Mouse (Mus musculus) MEL (cell line): ENCODE data around the gene E130114P18Rik.

ENCODE experiments used
- CTCF ChIP-seq, 3 experiments: IDR thresholded peaks in 2 of 3; conservative IDR thresholded peaks in 1 of 3; 2 replicates each; pipeline ENCODE4 v1.5.1; 2011 to 2012; ENCODE audit warnings: low read length in 3 of 3, low read depth in 2 of 3, mild to moderate bottlenecking in 2 of 3, improper control_type of control experiment in 1 of 3, inconsistent platforms in 1 of 3, mixed read lengths in 1 of 3, moderate library complexity in 1 of 3; ENCODE audit not compliant: control insufficient read depth in 1 of 3, insufficient read depth in 1 of 3, poor library complexity in 1 of 3, severe bottlenecking in 1 of 3
- JUND ChIP-seq: IDR thresholded peaks from 2 replicates; pipeline ENCODE4 v1.6.1; 2011; ENCODE audit warnings: low read depth, mild to moderate bottlenecking, improper control_type of control experiment, low read length
- MAX ChIP-seq: IDR thresholded peaks from 2 replicates; pipeline ENCODE4 v1.6.1; 2011; ENCODE audit warnings: low read length, improper control_type of control experiment
- MYC ChIP-seq: IDR thresholded peaks from 2 replicates; pipeline ENCODE4 v1.6.1; 2011; ENCODE audit warnings: low read depth, mild to moderate bottlenecking, low read length, improper control_type of control experiment, moderate library complexity
- POLR2A ChIP-seq, 2 experiments: IDR thresholded peaks; 2 replicates each; pipeline ENCODE4 v1.6.1; 2011 to 2012; ENCODE audit warnings: low read length in 2 of 2, mild to moderate bottlenecking in 2 of 2, control low read depth in 1 of 2, improper control_type of control experiment in 1 of 2, low read depth in 1 of 2, moderate library complexity in 1 of 2; ENCODE audit not compliant: control insufficient read depth in 1 of 2, insufficient read depth in 1 of 2, poor library complexity in 1 of 2
- SIN3A ChIP-seq: IDR thresholded peaks from 2 replicates; pipeline ENCODE4 v1.6.1; 2012; ENCODE audit warnings: low read length, improper control_type of control experiment, inconsistent platforms
- UBTF ChIP-seq: IDR thresholded peaks from 2 replicates; pipeline ENCODE4 v1.6.1; 2012; ENCODE audit warnings: low read depth, mild to moderate bottlenecking, inconsistent platforms, low read length, improper control_type of control experiment, moderate library complexity, borderline replicate concordance; ENCODE audit not compliant: insufficient read depth
- ZC3H11A ChIP-seq: IDR thresholded peaks from 2 replicates; pipeline ENCODE4 v1.6.1; 2012; ENCODE audit warnings: low read depth, mild to moderate bottlenecking, inconsistent platforms, low read length, improper control_type of control experiment
- ZNF384 ChIP-seq: IDR thresholded peaks from 2 replicates; pipeline ENCODE4 v1.6.1; 2012; ENCODE audit warnings: low read depth, mild to moderate bottlenecking, inconsistent platforms, low read length, improper control_type of control experiment

DNA sequence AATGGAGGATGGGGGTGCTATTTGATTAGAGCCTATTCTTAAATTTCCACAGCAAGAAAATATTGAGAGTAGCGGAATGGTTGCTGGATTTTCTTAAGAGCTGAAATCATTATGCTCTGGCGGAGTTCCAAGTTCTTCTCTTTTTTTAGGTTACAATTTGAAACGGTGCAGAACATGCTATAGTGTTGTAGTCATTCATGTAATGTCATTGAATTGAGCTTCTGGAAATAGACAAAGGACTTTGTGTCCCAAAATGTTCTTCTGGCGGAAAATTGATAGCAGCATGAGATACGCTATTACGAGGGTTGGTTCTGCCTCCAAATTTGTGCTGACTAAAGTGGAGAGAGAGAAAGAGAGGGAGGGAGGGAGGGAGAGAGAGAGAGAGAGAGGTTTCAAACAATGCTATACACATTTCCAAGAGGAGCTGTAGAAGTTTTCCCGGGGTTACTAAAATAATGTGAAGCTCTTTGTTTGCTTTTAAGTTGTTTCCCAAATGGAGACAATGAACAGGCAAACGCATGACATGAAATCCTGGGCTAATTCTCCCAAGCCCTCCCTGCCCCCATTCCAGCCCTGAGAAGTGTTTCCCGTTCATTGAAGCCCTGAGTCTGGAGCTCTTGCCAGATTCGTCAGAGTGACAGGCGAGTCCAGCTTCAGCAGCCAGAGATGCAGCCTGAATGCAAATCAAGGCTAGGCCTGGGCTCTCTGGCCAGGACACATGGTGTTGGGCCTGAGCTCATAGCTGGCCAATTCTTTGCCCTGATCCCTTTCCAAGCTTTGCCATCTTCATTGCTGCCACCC is 128.9 kb downstream of the E130114P18Rik start:
- TF ChIP-seq MYC (no peak), POLR2A (IDR thresholded peaks at IDR 0.05; ENCODE audit: control insufficient read depth in 1 of 2, insufficient read depth in 1 of 2, low read depth in 1 of 2, low read length in 2 of 2, poor library complexity in 1 of 2) (no peak), CTCF (IDR thresholded peaks at IDR 0.05 in 2 of 3, conservative IDR thresholded peaks at IDR 0.05 in 1 of 3; ENCODE audit: control insufficient read depth in 1 of 3, insufficient read depth in 1 of 3, low read depth in 2 of 3, low read length in 3 of 3, poor library complexity in 1 of 3, severe bottlenecking in 1 of 3) (no peak), MAX (no peak), SIN3A (no peak), ZNF384 (no peak), JUND (no peak), UBTF (no peak), ZC3H11A (no peak)
